Mouse (Mus musculus) ES-E14 (cell line): ENCODE measurements at regions not wholly inside any gene's neighbourhood (a gene's known extent, or its start where the extent isn't known, plus 50 kb on each side); places are given as distances from the start of the nearest gene placed in this dataset.

Source experiments
- DNase-seq: peaks from one replicate; pipeline ENCODE4 v3.0.0-alpha.2; 2013; ENCODE audit warnings: low read depth, low spot score
- H3K27ac ChIP-seq: 2 replicates; pipeline ENCODE4 v1.5.1; 2012; ENCODE audit warnings: low read depth, mild to moderate bottlenecking, low read length, moderate library complexity, mixed read lengths; ENCODE audit not compliant: poor library complexity, insufficient read depth, severe bottlenecking
- H3K36me3 ChIP-seq: 2 replicates; pipeline ENCODE4 v1.6.1; 2012; ENCODE audit warnings: mild to moderate bottlenecking, low read length, moderate library complexity, mixed read lengths; ENCODE audit not compliant: control insufficient read depth, poor library complexity, insufficient read depth, severe bottlenecking
- H3K4me1 ChIP-seq, 2 experiments: fragments of 150-350 bp in 1 of 2; sonication (generic) in 1 of 2; 2 replicates each; pipeline ENCODE4 v1.6.1; 2012; ENCODE audit warnings: low read length in 2 of 2, mild to moderate bottlenecking in 1 of 2, mixed read lengths in 1 of 2; ENCODE audit not compliant: control insufficient read depth in 2 of 2, insufficient read depth in 2 of 2, poor library complexity in 1 of 2
- H3K4me3 ChIP-seq, 2 experiments: fragments of 150-350 bp in 1 of 2; sonication (generic) in 1 of 2; 2 replicates each; pipeline ENCODE4 v1.5.1; 2012; ENCODE audit warnings: low read length in 2 of 2, low read depth in 1 of 2, mild to moderate bottlenecking in 1 of 2, mixed read lengths in 1 of 2; ENCODE audit not compliant: insufficient read depth in 1 of 2, poor library complexity in 1 of 2, severe bottlenecking in 1 of 2
- H3K9ac ChIP-seq: 2 replicates; pipeline ENCODE4 v1.6.1; 2012; ENCODE audit warnings: low read depth, mild to moderate bottlenecking, low read length, mixed read lengths; ENCODE audit not compliant: poor library complexity, insufficient read depth, severe bottlenecking
- H3K9me3 ChIP-seq: fragments of 150-350 bp; sonication (generic); 2 replicates; pipeline ENCODE4 v1.6.1; 2012; ENCODE audit warnings: low read depth, mild to moderate bottlenecking, low read length; ENCODE audit not compliant: control insufficient read depth, insufficient read depth
- CHD2 ChIP-seq: IDR thresholded peaks from 2 replicates; pipeline ENCODE4 v1.6.1; 2014; ENCODE audit warnings: mild to moderate bottlenecking, low read depth, low read length, inconsistent platforms
- HCFC1 ChIP-seq: IDR thresholded peaks from 2 replicates; pipeline ENCODE4 v1.6.1; 2012; ENCODE audit warnings: low read length, inconsistent platforms, borderline replicate concordance; ENCODE audit not compliant: insufficient read depth
- MAFK ChIP-seq: IDR thresholded peaks from 2 replicates; pipeline ENCODE4 v1.6.1; 2014; ENCODE audit warnings: mild to moderate bottlenecking, low read depth, low read length, inconsistent platforms; ENCODE audit not compliant: insufficient read depth
- ZC3H11A ChIP-seq: IDR thresholded peaks from 2 replicates; pipeline ENCODE4 v1.6.1; 2012; ENCODE audit warnings: low read depth, mild to moderate bottlenecking, inconsistent platforms, low read length, borderline replicate concordance
- ZNF384 ChIP-seq: IDR thresholded peaks from 2 replicates; pipeline ENCODE4 v1.6.1; 2012; ENCODE audit warnings: low read depth, low read length, inconsistent platforms
- in situ Hi-C, 2 experiments: fragments of 600-800 bp; cut with MboI; formaldehyde crosslinking; loops; one replicate each; pipeline ENCODE4 v1.15.1; 2025; ENCODE audit warnings: low sequenced_read_pairs in 2 of 2, inconsistent platforms in 1 of 2; ENCODE audit not compliant: unreplicated experiment in 2 of 2

GRCm38 (mm10) chr11:24247285-24247684 lies 169.4 kb downstream of the Bcl11a start:
- no peak for DNase-seq
- H3K9me3 ChIP-seq, result no peaks in the 10 kb centered on the region
- H3K4me3 ChIP-seq, result no peak overlapping the region
- in situ Hi-C loops, result no loop called here
- no peaks in the 10 kb centered on the region for H3K4me1 ChIP-seq
- no peaks in the 10 kb centered on the region for H3K36me3 ChIP-seq
- TF ChIP-seq ZC3H11A, result 0 out of 2 replicates have a peak, but pooled peaks have one; percentile 17
- no peak for TF ChIP-seq ZNF384
- no peak overlapping the region for H3K9ac ChIP-seq
- H3K27ac ChIP-seq, result no peak overlapping the region

GRCm38 (mm10) chr11:24251516-24251915 lies 173.7 kb downstream of the Bcl11a start:
- Histone ChIP-seq H3K9me3 (no peaks in the 10 kb centered on the region), H3K27ac (no peak overlapping the region), H3K4me3 (no peak overlapping the region), H3K9ac (no peak overlapping the region), H3K36me3 (no peaks in the 10 kb centered on the region), H3K4me1 (no peaks in the 10 kb centered on the region)
- TF ChIP-seq CHD2 (no peak), ZC3H11A (no peak), HCFC1 (no peak)
- in situ Hi-C loops, result no loop called here
- DNase-seq, result no peak

GRCm38 (mm10) chr11:24255201-24256060 lies 177.6 kb downstream of the Bcl11a start:
- in situ Hi-C loops, result no loop called here
- H3K36me3 ChIP-seq, result no peaks in the 10 kb centered on the region

GRCm38 (mm10) chr11:24257741-24258140 lies 179.9 kb downstream of the Bcl11a start:
- H3K36me3 ChIP-seq, result no peaks in the 10 kb centered on the region
- no peak for DNase-seq
- TF ChIP-seq CHD2, result no peak
- no peak for TF ChIP-seq HCFC1
- TF ChIP-seq ZNF384, result no peak
- TF ChIP-seq ZC3H11A, result no peak
- TF ChIP-seq MAFK, result no peak
- H3K4me1 ChIP-seq, result no peaks in the 10 kb centered on the region
- H3K4me3 ChIP-seq, result no peak overlapping the region
- H3K9me3 ChIP-seq, result no peaks in the 10 kb centered on the region
- in situ Hi-C loops, result no loop called here
- no peak overlapping the region for H3K27ac ChIP-seq
- no peak overlapping the region for H3K9ac ChIP-seq

More at GRCm38 (mm10) chr11:24255201-24256060, 177.6 kb downstream of the Bcl11a start:
- TF ChIP-seq ZC3H11A, result no peak
- no peak for TF ChIP-seq HCFC1
- TF ChIP-seq CHD2, result no peak
- TF ChIP-seq MAFK, result no peak
- TF ChIP-seq ZNF384, result no peak
- no peak for DNase-seq
- no peak overlapping the region for H3K27ac ChIP-seq
- no peaks in the 10 kb centered on the region for H3K4me1 ChIP-seq
- H3K9me3 ChIP-seq, result no peaks in the 10 kb centered on the region
- H3K9ac ChIP-seq, result no peak overlapping the region
- no peak overlapping the region for H3K4me3 ChIP-seq
